Mouse (Mus musculus) liver, embryonic 14.5 days (tissue): ENCODE data around the gene Snx21.

Experiments
- CTCF ChIP-seq: IDR thresholded peaks from 2 replicates; pipeline ENCODE4 v1.5.1; 2016; ENCODE audit warnings: antibody characterized with exemption, low read depth, control low read depth
- EP300 ChIP-seq: IDR thresholded peaks from 2 replicates; pipeline ENCODE4 v1.6.1; 2016; ENCODE audit warnings: antibody characterized with exemption, low read depth

DNA sequence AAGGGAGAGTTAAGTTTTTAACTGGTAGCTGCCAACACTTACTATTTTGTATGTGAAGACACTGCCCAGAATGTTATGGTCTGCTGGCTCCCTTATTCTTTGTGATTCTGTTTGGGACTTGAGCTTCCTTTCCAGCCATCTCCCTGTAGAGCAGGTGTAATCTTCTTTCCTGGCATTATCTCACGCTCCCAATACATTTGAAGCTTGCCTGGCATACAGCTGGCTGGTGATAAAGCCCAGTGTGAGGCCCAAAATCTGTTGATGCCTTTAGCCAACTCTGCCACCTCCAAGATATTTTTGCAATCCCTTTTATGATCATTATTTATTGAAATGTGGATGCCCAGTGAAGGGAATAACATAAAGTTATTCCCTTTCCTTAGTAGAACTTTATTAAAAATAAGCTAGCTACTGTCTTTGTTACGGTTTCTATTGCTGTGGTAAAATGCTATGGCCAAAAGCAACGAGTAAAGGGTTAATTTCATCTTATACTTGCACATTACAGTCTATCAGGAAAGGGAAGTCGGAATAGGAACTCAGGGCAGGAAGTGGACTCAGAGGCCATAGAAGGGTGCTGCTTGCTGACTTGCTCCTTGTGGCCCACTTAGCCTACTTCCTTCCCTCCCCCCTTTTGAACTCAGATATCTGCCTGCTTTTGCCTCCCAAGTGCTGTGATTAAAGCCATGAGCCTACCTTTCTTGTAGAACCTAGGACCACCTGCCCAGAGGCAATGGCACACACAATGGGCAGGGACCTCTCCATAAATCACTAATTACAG is 25.4 kb upstream of the Snx21 start:
- TF ChIP-seq EP300 (peak; percentile 99), CTCF (no peak)
